Mouse (Mus musculus) forebrain, embryonic 13.5 days (tissue): ENCODE data around the gene Cap2. TPM values are rescaled to one million over a fixed set of nuclear protein-coding genes. Genes with fewer than 3 reads are reported as not detected.

Experiments used
- ATAC-seq: fragments of 200-750 bp; cut with Nextera tagmentation; 2 replicates; pipeline ENCODE4 v1.8.0; 2017
- H3K27ac ChIP-seq: fragments of 300-500 bp; sonication (generic); 2 replicates; pipeline ENCODE4 v1.5.1; 2015; ENCODE audit warnings: inconsistent platforms, mild to moderate bottlenecking, moderate library complexity
- H3K27me3 ChIP-seq: fragments of 300-500 bp; sonication (generic); 2 replicates; pipeline ENCODE4 v1.6.1; 2015; ENCODE audit warnings: mild to moderate bottlenecking, inconsistent platforms
- H3K36me3 ChIP-seq: fragments of 300-500 bp; sonication (generic); 2 replicates; pipeline ENCODE4 v1.6.1; 2015; ENCODE audit warnings: mild to moderate bottlenecking, inconsistent platforms; ENCODE audit not compliant: poor library complexity, severe bottlenecking
- H3K4me1 ChIP-seq: fragments of 300-500 bp; sonication (generic); 2 replicates; pipeline ENCODE4 v1.6.1; 2015; ENCODE audit warnings: inconsistent platforms
- H3K4me2 ChIP-seq: fragments of 300-500 bp; sonication (generic); 2 replicates; pipeline ENCODE4 v1.6.1; 2015; ENCODE audit warnings: inconsistent platforms, mild to moderate bottlenecking, moderate library complexity
- H3K4me3 ChIP-seq: fragments of 300-500 bp; sonication (generic); 2 replicates; pipeline ENCODE4 v1.5.1; 2015; ENCODE audit warnings: mild to moderate bottlenecking, inconsistent platforms
- H3K9ac ChIP-seq: fragments of 300-500 bp; sonication (generic); 2 replicates; pipeline ENCODE4 v1.6.1; 2015; ENCODE audit warnings: mild to moderate bottlenecking, inconsistent platforms
- H3K9me3 ChIP-seq: fragments of 300-500 bp; sonication (generic); replicated peaks from 2 replicates; pipeline ENCODE4 v1.6.1; 2016; ENCODE audit warnings: inconsistent platforms
- whole genome bisulfite sequencing: fragments of 180-500 bp; shearing (Covaris S2); methylation state at CpG from one replicate; pipeline ENCODE4 v1.1.7; 2015; 5-methylcytosine and 5-hydroxymethylcytosine counted together
- polyA plus RNA-seq: library from polyadenylated mRNA; unstranded; fragments of >200 nt; fragmentation: Nextera tagmentation; extraction: Ambion mirVana; gene quantifications from 2 replicates; pipeline ENCODE4 v1.2.1, GENCODE M21; 2015

Gene Cap2
- polyA plus RNA-seq, 1 experiment from 2014 or later, result 11.8 TPM

DNA sequence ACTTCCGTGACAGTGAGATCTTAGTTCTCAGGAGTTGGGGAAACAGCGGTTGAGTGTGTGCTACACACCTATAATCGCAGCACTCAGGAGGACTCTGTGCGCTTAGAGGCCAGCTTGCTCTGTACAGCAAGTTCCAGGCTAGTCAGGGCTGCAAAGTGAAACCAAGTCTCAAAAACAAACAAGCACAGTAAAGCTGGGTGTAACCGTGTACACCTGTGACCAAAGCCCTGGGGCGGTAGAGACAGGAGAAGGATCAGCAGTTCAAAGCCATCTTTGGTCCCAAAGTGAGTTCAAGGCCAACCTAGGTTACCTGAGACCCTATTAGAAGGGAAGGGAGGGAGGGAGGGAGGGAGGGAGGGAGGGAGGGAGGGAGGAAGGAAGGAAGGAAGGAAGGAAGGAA, 142.5 kb downstream of the Cap2 start:
- ATAC-seq, result no peak

DNA sequence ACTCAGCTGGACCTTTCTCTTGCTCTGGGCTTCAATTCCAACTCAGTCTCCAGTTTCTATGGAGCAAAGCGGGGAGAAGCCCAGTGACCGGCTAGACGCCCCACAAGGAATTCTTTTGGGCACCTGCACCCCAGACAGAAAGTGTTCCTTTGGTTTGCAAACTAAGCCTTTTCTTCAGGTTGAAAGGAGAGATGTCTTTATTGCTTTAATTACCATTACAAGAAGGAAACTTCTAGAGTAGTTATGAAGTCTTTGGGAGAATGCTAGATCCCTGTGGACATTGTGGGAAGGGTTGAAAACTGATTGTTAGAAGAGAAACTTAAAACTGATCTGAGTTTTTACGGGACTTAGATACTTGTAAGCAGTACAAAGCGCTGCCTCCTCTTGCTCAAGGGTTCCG, 143.8 kb downstream of the Cap2 start:
- Histone ChIP-seq H3K9ac (no peak overlapping the region), H3K9me3 (no peaks in the 10 kb centered on the region; the same call in 1 of the 2 replicates), H3K4me2 (no peak overlapping the region), H3K4me1 (peaks cover 3% of the 10 kb centered on the region; the same call in 1 of the 2 replicates), H3K36me3 (no peaks in the 10 kb centered on the region), H3K27me3 (no peaks in the 10 kb centered on the region), H3K4me3 (no peak overlapping the region), H3K27ac (no peak overlapping the region)
- 79% methylated on average over 6 of the region's 6 CpGs for WGBS
- no peak for ATAC-seq

More for the DNA sequence above, 142.5 kb downstream of the Cap2 start:
- WGBS, result 94% methylated on average over 6 of the region's 6 CpGs
- Histone ChIP-seq H3K36me3 (no peaks in the 10 kb centered on the region), H3K4me2 (no peak overlapping the region), H3K9me3 (no peaks in the 10 kb centered on the region; the same call in 1 of the 2 replicates), H3K27ac (no peak overlapping the region), H3K4me1 (peaks cover 3% of the 10 kb centered on the region; the same call in 1 of the 2 replicates), H3K9ac (no peak overlapping the region), H3K27me3 (no peaks in the 10 kb centered on the region), H3K4me3 (no peak overlapping the region)

DNA sequence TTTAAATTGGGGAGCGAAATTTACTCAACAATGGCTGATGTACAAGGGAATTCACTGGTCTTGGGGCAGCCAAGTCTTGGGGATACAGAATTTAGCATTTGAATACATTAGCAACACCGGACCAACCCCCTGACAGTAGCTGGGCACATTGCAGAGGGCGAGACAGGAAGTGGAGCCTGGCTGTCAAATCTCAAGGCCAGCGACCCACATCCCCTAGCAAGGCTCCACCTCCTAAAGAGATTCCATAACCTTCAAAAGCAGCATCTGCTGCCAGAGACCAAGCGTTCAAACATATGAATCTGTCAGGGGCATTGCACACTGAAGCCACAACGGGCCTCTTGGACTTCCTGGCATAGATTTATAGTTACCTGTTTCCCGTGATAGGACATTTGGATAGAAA, 150.2 kb downstream of the Cap2 start:
- ATAC-seq, result no peak
- H3K27ac ChIP-seq, result no peak overlapping the region
- no peaks in the 10 kb centered on the region for H3K27me3 ChIP-seq
- 89% methylated on average over 7 of the region's 7 CpGs for WGBS
- no peaks in the 10 kb centered on the region for H3K36me3 ChIP-seq
- no peak overlapping the region for H3K9ac ChIP-seq
- H3K4me1 ChIP-seq, result 0 out of 2 replicates have a peak, but pooled peaks cover 4% of the 10 kb centered on the region
- no peak overlapping the region for H3K4me2 ChIP-seq
- H3K9me3 ChIP-seq, result no peaks in the 10 kb centered on the region
- H3K4me3 ChIP-seq, result no peak overlapping the region

DNA sequence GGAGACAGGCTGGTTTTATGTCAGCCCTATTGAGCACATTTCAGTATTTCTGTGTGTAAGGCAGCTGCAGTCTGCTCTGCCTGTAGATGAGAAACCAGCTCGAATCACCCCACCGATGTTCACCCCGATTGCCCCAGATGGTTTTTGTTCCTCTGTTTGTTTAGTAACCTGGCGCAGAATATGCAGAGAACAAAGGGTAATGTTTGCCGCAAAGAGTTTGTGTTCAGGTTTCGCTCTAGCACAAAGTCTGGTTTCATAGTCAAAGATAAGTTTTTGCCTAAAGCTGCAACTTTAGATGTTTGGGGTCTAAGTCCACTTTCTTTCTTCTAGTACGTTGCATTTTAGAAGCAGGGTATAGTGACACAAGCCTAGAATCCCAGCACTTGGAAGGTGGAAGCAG, 151.0 kb downstream of the Cap2 start:
- no peak overlapping the region for H3K27ac ChIP-seq
- H3K9ac ChIP-seq, result no peak overlapping the region
- no peaks in the 10 kb centered on the region for H3K36me3 ChIP-seq
- no peak overlapping the region for H3K4me2 ChIP-seq
- no peak for ATAC-seq
- 88% methylated on average over 7 of the region's 7 CpGs for WGBS
- no peaks in the 10 kb centered on the region for H3K9me3 ChIP-seq
- 0 out of 2 replicates have a peak, but pooled peaks cover 4% of the 10 kb centered on the region for H3K4me1 ChIP-seq
- H3K4me3 ChIP-seq, result no peak overlapping the region
- H3K27me3 ChIP-seq, result no peaks in the 10 kb centered on the region

DNA sequence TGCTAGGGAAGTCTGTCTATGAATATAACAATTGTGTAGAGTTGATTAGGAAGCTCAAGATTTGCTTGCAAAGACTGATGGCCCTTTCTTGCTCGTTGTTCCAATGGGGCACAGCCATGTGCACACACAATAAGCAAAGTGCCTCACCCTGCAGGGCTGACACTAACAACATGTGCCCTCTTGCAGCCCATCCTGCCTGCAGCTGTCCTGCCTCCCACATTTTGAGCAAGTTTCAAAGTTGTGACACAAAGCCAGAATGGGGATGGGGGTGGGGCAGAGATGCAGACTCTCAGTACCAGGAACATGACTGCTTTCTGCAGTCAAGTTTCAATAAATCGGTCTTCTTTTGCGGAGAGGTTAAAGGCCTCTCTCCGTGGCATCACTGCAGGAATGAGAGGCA, 152.0 kb downstream of the Cap2 start:
- 67% methylated on average over 4 of the region's 4 CpGs for WGBS
- Histone ChIP-seq H3K27ac (peak overlapping the region; percentile 16; the same call in 1 of the 2 replicates), H3K27me3 (no peaks in the 10 kb centered on the region), H3K4me2 (no peak overlapping the region), H3K36me3 (no peaks in the 10 kb centered on the region), H3K4me3 (no peak overlapping the region), H3K9me3 (no peaks in the 10 kb centered on the region), H3K4me1 (0 out of 2 replicates have a peak, but pooled peaks cover 4% of the 10 kb centered on the region), H3K9ac (no peak overlapping the region)
- no peak for ATAC-seq

DNA sequence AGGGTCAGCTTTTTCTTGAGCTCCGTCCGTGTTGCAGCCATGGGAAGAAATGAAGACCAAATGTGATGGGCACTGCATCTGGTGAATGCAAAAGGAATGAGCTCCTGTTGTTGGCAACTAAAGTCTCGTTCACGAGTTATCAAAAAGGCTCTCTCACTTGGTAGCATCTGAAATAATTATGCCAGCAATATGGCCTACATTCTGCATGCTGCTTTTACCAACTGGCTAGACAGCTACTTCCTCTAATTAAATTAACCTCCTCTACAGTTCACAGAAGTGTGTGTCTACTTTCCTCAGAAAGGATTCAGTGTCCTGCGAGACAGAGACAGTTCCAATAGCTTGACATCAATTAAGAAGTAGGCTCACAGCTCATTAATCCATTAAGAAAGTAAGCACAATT, 152.9 kb downstream of the Cap2 start:
- H3K9me3 ChIP-seq, result no peaks in the 10 kb centered on the region
- H3K4me1 ChIP-seq, result 0 out of 2 replicates have a peak, but pooled peaks cover 4% of the 10 kb centered on the region
- H3K27ac ChIP-seq, result no peak overlapping the region
- no peaks in the 10 kb centered on the region for H3K36me3 ChIP-seq
- H3K4me3 ChIP-seq, result no peak overlapping the region
- no peak overlapping the region for H3K9ac ChIP-seq
- 57% methylated on average over 5 of the region's 5 CpGs for WGBS
- ATAC-seq, result no peak; the same call in 1 of the 2 replicates
- H3K27me3 ChIP-seq, result no peaks in the 10 kb centered on the region
- H3K4me2 ChIP-seq, result no peak overlapping the region

DNA sequence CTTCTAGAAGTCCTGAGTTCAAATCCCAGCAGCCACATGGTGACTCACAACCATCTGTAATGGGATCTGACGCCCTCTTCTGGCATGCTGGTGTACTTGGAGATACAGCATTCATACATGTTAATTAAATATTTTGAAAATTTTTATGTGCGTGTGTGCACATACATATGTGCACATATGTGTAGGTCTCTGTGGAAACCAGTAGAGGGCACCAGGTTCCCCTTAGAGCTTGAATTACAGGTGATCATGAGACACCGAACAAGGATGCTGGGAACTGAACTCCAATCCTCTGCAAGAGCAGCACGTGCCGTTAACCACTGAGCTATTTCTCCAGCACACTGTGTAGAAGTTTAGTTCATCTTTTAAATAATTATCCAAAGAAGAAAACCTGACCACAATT, 157.6 kb downstream of the Cap2 start:
- Histone ChIP-seq H3K27ac (no peak overlapping the region), H3K27me3 (no peaks in the 10 kb centered on the region), H3K4me3 (no peak overlapping the region), H3K9ac (no peak overlapping the region), H3K4me1 (no peaks in the 10 kb centered on the region), H3K36me3 (no peaks in the 10 kb centered on the region), H3K4me2 (no peak overlapping the region), H3K9me3 (no peaks in the 10 kb centered on the region)
- 91% methylated on average over 5 of the region's 5 CpGs for WGBS
- no peak for ATAC-seq

DNA sequence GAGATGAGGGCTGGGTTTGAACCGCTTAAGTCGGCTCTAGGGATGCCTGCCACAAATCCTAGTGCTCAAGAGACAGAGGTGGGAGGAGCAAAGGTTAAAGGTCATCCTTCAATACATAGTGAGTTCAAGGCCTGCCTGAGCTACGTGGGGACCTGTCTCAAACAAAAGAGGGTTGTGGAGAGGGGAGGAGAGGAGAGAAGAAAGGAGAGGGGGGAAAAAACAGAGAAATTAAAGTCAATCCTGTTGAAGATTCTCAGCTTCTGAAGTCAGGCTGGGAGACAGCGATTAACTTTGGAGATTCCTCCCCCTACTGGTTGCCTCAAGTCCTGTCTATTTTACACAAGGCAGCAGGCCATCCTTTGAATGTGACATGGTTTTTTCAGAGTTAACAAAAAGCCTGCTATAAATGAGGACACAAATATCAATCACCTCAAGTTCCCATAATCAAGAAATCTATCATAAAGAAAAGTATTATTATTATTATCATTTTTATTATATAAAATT, 161.9 kb downstream of the Cap2 start:
- no peaks in the 10 kb centered on the region for H3K9me3 ChIP-seq
- ATAC-seq, result peak; percentile 59
- H3K36me3 ChIP-seq, result no peaks in the 10 kb centered on the region
- H3K27me3 ChIP-seq, result no peaks in the 10 kb centered on the region
- H3K4me3 ChIP-seq, result no peak overlapping the region
- H3K9ac ChIP-seq, result no peak overlapping the region
- peaks cover 2% of the 10 kb centered on the region for H3K4me1 ChIP-seq
- WGBS, result 28% methylated on average over 4 of the region's 4 CpGs
- H3K27ac ChIP-seq, result no peak overlapping the region
- H3K4me2 ChIP-seq, result no peak overlapping the region

DNA sequence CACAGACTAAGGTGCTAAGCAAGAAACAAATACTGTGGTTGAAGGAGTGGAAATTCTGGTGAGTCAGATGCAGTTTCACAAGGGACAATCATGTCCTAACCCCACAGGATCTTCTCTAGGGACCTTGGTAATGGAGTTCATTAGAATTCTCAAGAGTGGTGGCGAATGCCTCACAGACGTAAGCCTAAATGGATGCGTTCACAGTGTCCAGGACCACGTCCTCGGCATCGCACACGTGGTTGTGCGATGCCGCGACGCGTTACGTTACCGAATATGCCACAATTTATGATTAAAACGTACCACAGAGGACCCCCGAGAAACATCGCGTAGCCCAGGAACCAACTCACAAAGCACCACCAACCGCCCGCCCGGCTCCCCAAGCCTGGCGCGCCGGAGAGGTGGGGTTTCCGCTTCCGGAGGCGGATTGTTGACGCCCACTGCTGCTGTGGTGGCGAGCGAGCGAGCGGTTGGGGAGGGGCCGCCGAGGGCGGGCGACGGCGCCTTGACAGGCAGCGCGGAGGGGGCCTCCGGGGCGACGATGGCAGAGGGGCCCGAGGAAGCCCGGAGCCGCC, 167.5 kb downstream of the Cap2 start, which contains the start of gene Fam8a1:
Gene Fam8a1, plus strand, starts transcription at position 475 of the 572 bp plus-strand sequence.
- peak within 1 kb of the TSS; percentile 80 for H3K4me2 ChIP-seq
- peak within 1 kb of the TSS; percentile 85 for H3K27ac ChIP-seq
- 1% methylated on average over 45 of the region's 46 CpGs for WGBS
- peak within 1 kb of the TSS; percentile 93 for H3K9ac ChIP-seq
- peak within 1 kb of the TSS; percentile 93 for H3K4me3 ChIP-seq
- no peaks in the 10 kb centered on the region for H3K9me3 ChIP-seq
- peak; percentile 97 for ATAC-seq
- H3K27me3 ChIP-seq, result no peaks in the 10 kb centered on the region
- peaks cover 30% of the 10 kb centered on the region for H3K4me1 ChIP-seq
- peaks cover 29% of the 10 kb centered on the region for H3K36me3 ChIP-seq

DNA sequence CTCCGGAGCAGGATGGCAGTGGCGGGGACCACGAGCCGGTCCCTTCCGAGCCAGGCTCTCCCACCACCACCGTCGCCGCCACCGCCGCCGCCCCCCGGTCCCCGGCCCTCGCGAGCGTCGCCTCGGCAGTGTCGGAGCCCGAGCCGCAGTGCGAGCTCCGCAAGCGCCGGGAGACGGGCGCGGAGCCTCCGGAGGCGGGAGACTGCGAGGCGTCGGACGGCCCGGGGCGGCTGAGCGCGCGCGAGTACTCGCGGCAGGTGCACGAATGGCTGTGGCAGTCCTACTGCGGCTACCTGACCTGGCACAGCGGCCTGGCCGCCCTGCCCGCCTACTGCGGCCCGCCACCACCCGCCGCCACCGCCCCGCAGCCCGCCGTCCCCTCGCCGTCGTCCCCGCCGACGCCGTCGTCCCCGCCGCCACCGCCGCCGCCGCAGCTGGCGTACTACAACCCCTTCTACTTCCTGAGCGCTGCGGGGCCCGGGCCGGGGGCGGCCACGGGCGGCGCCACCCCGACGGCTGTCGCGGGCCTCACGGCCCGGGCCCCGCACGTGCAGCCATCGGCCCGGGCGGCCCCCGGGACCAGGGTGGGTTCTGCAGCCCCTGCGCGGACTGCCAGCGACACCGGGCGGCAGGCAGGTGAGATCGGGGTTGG, 168.1 kb downstream of the Cap2 start:
- H3K36me3 ChIP-seq, result peaks cover 35% of the 10 kb centered on the region
- peak overlapping the region; percentile 85 for H3K27ac ChIP-seq
- peak; percentile 63 for ATAC-seq
- H3K9ac ChIP-seq, result peak overlapping the region; percentile 93
- peaks cover 30% of the 10 kb centered on the region for H3K4me1 ChIP-seq
- no peaks in the 10 kb centered on the region for H3K27me3 ChIP-seq
- H3K9me3 ChIP-seq, result no peaks in the 10 kb centered on the region
- peak overlapping the region; percentile 80 for H3K4me2 ChIP-seq
- WGBS, result under 1% methylated on average over 53 of the region's 96 CpGs
- peak overlapping the region; percentile 93 for H3K4me3 ChIP-seq

DNA sequence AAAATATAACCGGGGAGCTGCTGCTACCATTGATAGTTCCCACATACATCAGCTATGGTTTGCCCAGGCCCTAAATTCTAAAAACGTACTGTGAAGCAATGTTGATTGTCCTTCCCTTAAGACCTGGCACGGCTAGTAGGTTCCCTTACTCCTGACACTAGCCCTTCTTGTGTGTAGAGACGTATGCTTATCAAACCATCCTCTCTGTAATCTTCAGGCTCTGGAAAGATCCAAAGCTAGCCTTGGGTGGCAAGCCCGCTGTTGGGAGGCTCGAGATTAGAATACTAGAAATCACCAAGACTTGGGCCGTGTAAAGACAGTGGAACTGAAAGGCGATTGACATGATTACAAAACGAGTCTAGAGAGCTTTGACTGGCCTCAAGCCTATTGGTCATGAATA, 168.9 kb downstream of the Cap2 start:
- no peak for ATAC-seq
- Histone ChIP-seq H3K4me2 (peak overlapping the region; percentile 80), H3K9me3 (no peaks in the 10 kb centered on the region), H3K27me3 (no peaks in the 10 kb centered on the region), H3K9ac (peak overlapping the region; percentile 93), H3K4me3 (peak overlapping the region; percentile 93), H3K27ac (no peak overlapping the region), H3K36me3 (peaks cover 42% of the 10 kb centered on the region), H3K4me1 (peaks cover 30% of the 10 kb centered on the region)
- 65% methylated on average over 9 of the region's 9 CpGs for WGBS

DNA sequence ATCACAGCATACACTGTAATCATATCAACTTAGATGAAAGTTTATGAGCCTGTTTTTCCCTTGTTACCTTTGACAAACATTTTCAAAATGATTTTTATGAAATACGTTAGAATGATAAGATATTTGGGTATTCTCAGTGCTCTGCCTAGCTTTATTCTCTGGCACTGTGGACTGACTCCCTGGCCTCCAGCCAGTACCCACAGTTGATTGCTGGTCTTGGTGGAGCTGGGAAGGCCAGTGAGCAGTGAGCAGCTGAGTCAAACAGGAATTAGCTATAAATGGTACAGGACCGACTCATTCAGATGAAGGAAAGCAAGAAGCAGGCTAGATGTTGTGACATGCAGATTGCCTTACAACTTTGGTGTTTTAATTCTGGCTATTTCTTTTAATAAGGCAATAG, 173.0 kb downstream of the Cap2 start:
- 91% methylated on average over 2 of the region's 2 CpGs for WGBS
- ATAC-seq, result no peak

More for the DNA sequence above, 173.0 kb downstream of the Cap2 start:
- no peak overlapping the region for H3K9ac ChIP-seq
- no peak overlapping the region for H3K27ac ChIP-seq
- H3K9me3 ChIP-seq, result no peaks in the 10 kb centered on the region
- H3K4me1 ChIP-seq, result peaks cover 24% of the 10 kb centered on the region
- no peaks in the 10 kb centered on the region for H3K27me3 ChIP-seq
- no peak overlapping the region for H3K4me2 ChIP-seq
- no peak overlapping the region for H3K4me3 ChIP-seq
- peaks cover 62% of the 10 kb centered on the region for H3K36me3 ChIP-seq
